Mouse (Mus musculus) induced T-regulatory cell, adult 2 months (primary cell): ENCODE measurements at regions not wholly inside any gene's neighbourhood (a gene's known extent, or its start where the extent isn't known, plus 50 kb on each side); places are given as distances from the start of the nearest gene placed in this dataset.

Experiments
- DNase-seq: peaks from one replicate; pipeline ENCODE4 v3.0.0-alpha.2; 2012; ENCODE audit warnings: low read depth

DNA sequence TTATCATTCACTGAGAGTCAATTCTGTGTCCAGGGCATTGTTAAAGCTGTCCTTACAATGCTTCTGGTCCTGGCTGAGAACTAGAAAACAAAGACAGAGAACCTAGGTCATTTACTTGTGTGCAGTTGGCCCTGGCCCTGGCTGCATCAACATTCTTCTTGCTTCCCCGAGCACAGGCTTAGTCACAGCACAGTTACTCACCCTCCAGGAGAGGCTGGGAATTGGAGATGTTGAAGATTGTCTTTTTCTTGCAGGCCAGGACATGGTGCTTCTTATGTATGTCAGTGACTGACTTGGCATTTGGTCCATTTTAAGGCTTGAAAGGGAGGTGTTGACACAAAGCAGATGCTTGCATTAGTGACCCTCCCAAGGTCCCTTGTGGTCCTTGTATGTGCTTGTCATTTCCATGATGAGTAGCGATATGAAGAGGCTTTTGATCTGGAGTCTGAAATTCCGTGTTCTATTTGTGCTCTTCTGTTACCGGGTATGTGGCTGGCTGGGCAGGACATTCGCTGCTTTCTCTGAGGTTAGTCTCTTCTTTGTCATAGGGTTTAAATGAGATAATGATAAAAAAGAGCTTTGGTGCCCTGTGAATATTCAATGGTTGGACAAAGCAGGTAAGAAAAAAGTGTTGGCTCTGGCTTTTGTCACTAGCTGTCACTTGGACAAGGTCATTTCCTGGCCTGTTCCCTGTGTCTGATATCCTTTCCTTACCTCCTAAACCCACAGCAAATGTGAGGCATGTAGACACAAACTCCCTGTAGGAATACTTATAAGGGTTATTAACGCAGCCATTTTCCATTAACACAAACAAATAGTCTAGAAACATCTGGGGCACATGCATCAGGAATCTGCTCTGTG is 285.0 kb upstream of the Gm21798 start:
- no peak for DNase-seq

DNA sequence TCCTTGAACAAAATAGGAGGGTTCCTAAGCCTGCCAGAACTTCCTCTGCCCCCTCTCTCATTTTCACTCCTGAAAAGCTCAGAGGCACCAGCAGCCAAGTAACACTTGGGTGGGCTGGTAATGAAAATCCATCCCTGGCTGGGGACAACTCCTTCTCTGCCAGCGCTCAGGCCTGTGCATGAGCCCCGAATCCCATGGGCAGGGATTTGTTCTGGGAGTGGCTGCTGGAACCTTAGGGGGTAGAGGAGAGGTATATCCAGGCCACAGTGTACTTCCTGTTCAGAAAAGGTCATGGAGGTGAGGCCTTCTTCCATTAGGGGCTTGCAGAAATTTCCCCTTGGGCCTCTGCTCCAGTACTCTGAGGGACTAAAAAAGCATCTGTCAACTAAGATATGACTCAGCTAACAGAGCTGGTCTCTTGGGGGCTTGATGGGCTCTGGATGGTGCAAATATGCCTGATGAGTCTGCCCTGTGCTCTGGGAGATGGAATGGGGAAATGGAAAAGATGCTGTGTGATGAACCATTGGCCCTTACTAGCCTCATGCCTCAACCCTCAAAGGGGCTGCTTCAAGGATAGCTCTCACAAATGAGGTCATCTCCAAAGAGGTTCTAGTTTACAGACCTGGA is 284.2 kb upstream of the Gm21798 start:
- no peak for DNase-seq

- no peak for DNase-seq
These were observed 283.3 kb upstream of the Gm21798 start for GRCm38 (mm10) chr15:64534166-64534565.

- no peak for DNase-seq
These were observed 282.3 kb upstream of the Gm21798 start for GRCm38 (mm10) chr15:64535160-64535559.

GRCm38 (mm10) chr15:64541395-64541794 is 276.1 kb upstream of the Gm21798 start:
- no peak for DNase-seq

DNA sequence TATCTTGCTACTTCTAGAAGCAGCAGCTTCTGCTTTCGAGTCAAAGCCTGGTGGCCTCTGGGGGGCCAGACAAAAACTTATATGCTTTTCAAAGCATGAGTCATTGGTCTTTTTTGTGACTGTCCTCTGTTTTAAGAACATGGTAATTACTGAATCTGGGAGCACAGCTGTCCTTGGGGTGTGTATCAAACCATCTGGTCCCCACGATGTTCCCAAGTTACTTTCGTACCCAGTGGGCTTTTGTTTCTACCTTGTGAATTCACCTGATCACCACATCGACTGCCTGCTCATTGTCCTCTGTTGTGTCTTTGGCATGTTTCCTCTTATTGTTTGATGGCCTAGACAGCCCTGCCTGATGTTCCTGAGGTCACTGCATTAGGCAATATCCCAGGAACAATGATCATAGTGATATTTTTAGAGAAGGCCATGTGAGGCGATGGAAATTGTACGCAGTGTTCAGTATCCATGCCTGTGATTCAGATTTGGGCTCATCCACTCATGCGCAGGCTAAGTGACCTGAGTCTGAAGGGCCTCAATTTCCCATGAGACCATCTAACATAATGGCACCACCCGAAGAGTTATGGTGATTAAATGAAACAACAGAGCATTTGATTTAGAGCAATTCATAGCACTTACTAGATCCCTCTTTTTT is 275.1 kb upstream of the Gm21798 start:
- DNase-seq, result no peak

DNA sequence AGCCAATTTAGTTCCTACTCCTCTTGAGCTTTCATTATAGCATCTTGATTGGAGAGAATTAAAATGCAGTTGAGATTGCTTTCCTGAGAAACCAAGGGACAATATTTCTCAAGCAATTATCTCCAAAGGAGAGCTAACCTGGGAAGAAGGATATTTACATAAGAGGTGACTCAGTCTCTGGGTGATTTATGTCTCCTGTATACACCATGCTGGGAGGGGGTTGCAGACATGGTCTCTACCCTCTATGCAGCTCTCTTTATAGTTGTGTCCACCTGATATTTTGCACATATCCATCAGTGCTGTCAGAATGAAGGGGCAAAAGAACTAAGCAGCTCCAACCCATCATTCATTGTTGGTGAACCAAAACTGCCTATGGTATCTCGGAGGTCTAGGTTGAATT is 274.6 kb upstream of the Gm21798 start:
- no peak for DNase-seq

DNA sequence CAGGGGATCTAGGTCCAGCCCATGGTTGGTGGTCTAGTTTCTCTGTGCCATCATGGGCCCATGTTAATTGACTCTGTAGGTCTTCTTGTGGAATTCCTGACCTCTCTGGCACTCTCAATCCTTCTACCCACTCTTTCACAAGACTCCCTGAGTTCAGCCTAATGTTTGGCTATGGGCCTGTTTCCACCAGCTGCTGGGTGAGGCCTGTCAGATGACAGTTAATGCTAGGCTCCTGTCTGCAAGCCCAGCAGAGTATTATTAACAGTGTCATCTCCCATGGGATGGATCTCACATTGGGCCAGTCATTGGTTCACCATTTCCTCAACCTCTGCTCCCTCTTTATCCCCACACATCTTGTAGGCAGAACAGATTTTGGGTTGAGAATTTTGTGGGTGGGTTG is 271.5 kb upstream of the Gm21798 start:
- DNase-seq, result no peak

GRCm38 (mm10) chr15:64557540-64557939 is 260.0 kb upstream of the Gm21798 start:
- DNase-seq, result no peak

- DNase-seq, result no peak
These were observed 259.3 kb upstream of the Gm21798 start for GRCm38 (mm10) chr15:64558220-64558619.

DNA sequence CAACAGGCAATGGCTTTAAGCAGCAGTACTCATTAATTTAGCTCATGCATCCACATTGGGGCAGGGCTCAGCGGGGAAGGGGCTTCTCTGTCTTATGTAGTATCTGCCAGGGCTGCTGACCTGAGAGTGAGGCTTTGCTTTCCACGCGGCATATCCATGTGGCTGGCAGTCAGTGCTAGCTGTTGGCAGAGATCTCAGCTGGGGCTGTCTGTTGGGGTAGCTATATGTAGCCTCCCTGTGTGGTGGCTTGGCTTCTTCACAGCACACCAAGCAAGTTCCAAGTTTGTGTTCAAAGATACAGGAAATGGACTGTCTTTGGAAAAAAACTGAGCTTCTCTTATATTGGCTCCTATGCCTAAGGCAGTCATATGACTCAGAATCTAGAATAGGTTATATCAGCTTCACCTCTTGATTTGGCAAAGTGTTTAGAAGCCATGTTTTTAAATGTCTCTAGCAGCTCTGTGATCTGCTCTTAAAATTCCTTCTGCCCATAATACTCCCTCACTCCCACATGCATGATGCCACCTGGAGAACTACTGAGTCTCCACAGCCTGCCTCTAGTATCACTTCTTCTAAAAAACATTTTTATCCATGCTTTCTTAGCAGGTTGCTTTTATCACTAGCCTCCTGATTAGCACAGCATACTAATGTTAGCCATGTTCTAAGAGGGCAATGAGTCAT is 254.9 kb upstream of the Gm21798 start:
- DNase-seq, result no peak

- no peak for DNase-seq
These were observed 252.8 kb upstream of the Gm21798 start for GRCm38 (mm10) chr15:64564703-64565102.

- DNase-seq, result no peak
These were observed 240.5 kb upstream of the Gm21798 start for GRCm38 (mm10) chr15:64576891-64577535.

DNA sequence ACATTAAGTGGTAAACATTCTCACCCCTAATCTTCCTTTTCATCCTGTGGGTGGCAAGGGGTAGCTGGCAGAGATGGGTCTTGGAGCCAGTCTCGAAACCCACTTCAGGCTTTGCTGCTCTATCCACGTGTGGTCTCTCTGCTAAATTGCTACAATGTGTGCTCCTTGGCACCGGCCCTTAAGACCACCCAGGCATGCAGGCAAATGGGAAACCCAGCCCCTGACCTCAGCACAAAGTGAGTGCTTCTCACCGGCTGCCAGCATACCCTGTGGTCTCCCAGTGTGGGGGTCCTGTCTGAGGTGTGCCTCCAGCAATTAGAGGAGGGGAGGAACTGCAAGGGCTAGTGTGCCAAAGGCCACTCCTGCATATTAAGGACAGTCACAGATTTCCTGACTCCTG is 238.5 kb upstream of the Gm21798 start:
- no peak for DNase-seq

DNA sequence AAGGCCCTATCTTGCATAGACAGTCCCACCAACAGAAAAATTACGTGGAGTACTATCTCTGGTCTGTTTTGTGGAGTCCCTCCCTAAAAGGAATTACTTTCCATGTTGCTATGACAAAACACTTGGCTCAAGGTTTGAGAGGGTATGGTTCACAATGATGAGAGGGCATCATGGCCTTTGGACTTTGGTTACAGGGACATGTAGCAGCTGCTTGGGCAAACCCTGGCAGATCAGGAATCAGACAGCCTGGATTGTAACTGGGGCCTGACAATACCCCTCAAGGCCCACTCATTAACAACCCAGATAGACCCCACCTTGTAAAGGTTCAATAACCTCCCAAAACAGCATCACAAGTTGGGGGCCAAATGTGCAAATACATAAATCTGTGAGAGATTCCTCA is 237.0 kb upstream of the Gm21798 start:
- no peak for DNase-seq

DNA sequence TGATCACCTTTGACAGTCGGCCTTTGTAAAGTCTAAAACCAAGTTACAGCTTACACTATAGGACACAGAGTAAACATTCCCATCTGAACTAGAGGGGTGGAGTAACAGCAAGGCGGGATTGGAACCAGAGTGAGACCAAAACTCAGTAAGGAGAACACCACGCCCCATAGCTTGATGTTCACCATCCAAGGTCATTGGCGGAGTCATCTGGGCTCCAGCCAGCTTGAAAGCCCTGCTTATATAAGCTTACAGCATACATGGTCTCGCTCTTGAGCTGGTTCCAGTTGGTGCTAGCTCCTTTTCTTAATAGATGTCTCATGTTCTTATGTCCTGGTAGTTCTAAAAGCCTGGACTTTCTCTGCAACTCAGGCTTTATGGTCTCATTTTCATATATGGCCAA is 236.4 kb upstream of the Gm21798 start:
- no peak for DNase-seq

DNA sequence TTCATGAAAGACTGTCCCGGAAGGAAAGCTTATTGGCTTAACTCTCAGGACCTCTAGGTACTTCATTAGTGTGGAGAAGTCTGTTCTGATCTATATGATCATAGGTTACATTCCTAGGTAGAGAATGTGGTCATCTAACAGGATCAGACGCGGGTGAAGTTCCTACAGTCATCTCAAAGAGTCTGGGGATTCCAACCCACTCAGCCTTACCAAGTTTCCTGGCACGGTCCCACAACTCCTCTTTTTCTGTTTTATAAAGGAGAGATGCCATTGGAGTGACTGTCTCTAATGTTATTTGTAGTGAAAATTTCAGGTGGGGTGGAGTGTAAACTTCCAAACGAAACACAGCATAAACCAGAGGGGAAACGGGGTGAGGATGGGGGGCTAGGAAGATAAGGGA is 233.4 kb upstream of the Gm21798 start:
- no peak for DNase-seq

- DNase-seq, result no peak
These were observed 230.7 kb upstream of the Gm21798 start for GRCm38 (mm10) chr15:64586776-64587175.

GRCm38 (mm10) chr15:64590092-64590881 is 227.2 kb upstream of the Gm21798 start:
- DNase-seq, result no peak

DNA sequence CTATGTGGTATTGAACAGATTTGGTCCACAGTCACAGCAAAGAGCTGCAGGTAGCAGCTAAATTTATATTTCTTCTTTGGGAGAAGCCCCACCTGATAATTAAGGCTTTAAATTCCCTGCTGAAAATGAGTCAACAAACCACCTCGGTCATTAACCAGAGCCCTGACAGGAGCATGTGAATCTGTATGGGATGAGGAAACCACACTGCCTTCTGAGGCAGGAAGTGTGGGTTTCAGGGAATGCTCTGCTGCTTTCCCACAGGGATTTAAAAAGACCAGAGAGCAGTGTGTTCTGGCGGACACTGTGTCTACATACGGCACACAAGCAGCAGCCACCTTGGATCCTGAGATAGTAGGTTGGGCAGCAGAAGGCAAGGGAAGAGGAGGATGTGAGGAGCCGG is 204.0 kb upstream of the Gm21798 start:
- no peak for DNase-seq

DNA sequence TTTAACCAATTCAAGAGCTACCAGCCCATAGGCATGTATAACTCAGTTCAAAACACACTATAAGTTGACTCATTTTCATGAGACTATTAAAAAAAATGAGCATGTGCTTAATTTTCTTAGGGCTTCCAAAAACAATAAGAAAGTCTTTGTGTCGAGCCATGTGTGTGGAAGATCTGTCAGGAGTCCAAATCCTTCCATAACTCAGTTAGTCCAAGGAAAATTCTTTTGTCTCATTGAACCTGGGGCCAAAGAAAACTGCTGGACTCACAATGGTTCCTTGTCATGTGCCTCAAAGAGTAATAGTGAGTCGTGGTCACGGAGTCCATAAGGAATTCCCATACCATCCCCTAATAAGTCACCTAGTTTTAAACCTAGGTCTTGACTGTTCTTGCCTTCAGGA is 199.0 kb upstream of the Gm21798 start:
- DNase-seq, result no peak
